Mouse (Mus musculus) spleen, adult 2 months (tissue): Measurements from ENCODE around the gene Cnpy4.
A peak's percentile ranks its signal among the peaks of the same experiment; 100 is the strongest.

ENCODE experiments used
- CTCF ChIP-seq: fragments of 200-500 bp; IDR thresholded peaks from 2 replicates; pipeline ENCODE4 v1.5.1; 2011; ENCODE audit warnings: mild to moderate bottlenecking, inconsistent platforms; ENCODE audit not compliant: insufficient read depth, insufficient read length, insufficient replicate concordance; ENCODE audit errors: extremely low read depth
- POLR2A ChIP-seq: fragments of 200-500 bp; IDR thresholded peaks from 2 replicates; pipeline ENCODE4 v1.6.1; 2011; ENCODE audit warnings: low read depth, low read length, inconsistent platforms

DNA sequence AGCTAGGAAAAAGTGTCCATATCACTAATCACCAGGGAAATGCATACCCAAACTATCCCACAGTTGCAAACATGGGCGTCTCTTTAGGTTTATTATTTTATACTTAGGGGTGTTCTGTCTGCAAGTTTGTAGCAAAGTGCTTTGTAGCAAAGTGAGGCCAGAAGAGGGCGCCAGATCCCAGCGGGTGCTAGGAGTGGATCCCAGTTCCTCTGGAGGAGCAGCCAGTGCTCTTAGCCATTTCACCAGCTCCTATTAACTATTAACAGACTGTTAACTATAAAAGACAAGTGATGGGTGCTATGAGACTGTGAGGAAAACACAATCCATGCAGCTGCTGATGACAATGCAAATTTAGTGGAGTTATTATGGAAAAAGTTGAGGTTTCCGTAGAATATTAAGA, 34.8 kb downstream of the Cnpy4 start:
- TF ChIP-seq POLR2A = no peak
- TF ChIP-seq CTCF = peak; percentile 80; the same call in 1 of the 2 replicates
